Mouse (Mus musculus): ENCODE data around the gene Armc12.

Armc12 gene

GRCm38 (mm10) chr17:28530506-28530905 is at the start of gene Armc12:
Armc12 (plus strand) TSS chr17:28530806.
- no peak for DNase-seq

GRCm38 (mm10) chr17:28484704-28485445 is 45.7 kb upstream of the Armc12 start:
- DNase-seq: peak; percentile 77 to 79

- DNase-seq: peak; percentile 73 to 77
Measured at GRCm38 (mm10) chr17:28485446-28485948, 45.1 kb upstream of the Armc12 start.

GRCm38 (mm10) chr17:28485977-28486400 is 44.6 kb upstream of the Armc12 start:
- DNase-seq: peak; percentile 99

- peak in 1 of 2 experiments; percentile 42 for DNase-seq
Measured at GRCm38 (mm10) chr17:28486720-28487119, 43.9 kb upstream of the Armc12 start.

- DNase-seq: no peak
Measured at GRCm38 (mm10) chr17:28487584-28488257, 42.9 kb upstream of the Armc12 start.

GRCm38 (mm10) chr17:28488258-28489013 is 42.2 kb upstream of the Armc12 start:
- no peak for DNase-seq

- DNase-seq: no peak
Measured at GRCm38 (mm10) chr17:28491035-28491770, 39.4 kb upstream of the Armc12 start.

GRCm38 (mm10) chr17:28495832-28496231 is 34.8 kb upstream of the Armc12 start:
- no peak for DNase-seq

- DNase-seq: no peak
Measured at GRCm38 (mm10) chr17:28499190-28499589, 31.4 kb upstream of the Armc12 start.

- DNase-seq: no peak
Measured at GRCm38 (mm10) chr17:28500465-28500864, 30.1 kb upstream of the Armc12 start.

- no peak for DNase-seq
Measured at GRCm38 (mm10) chr17:28502196-28502821, 28.3 kb upstream of the Armc12 start.

GRCm38 (mm10) chr17:28504182-28504581 is 26.4 kb upstream of the Armc12 start:
- no peak for DNase-seq

GRCm38 (mm10) chr17:28505591-28505990 is 25.0 kb upstream of the Armc12 start:
- DNase-seq: no peak

GRCm38 (mm10) chr17:28506895-28507294 is 23.7 kb upstream of the Armc12 start:
- no peak for DNase-seq

- DNase-seq: no peak
Measured at GRCm38 (mm10) chr17:28507496-28507895, 23.1 kb upstream of the Armc12 start.

GRCm38 (mm10) chr17:28510445-28511342 is 19.9 kb upstream of the Armc12 start:
- DNase-seq: no peak

- DNase-seq: no peak
Measured at GRCm38 (mm10) chr17:28511616-28512541, 18.7 kb upstream of the Armc12 start.

GRCm38 (mm10) chr17:28512696-28513095 is 17.9 kb upstream of the Armc12 start:
- no peak for DNase-seq

- no peak for DNase-seq
Measured at GRCm38 (mm10) chr17:28513337-28513736, 17.3 kb upstream of the Armc12 start.

All from cerebellum, postnatal 10 days (tissue).